Comparison of ENCODE assay signal across 8 mouse cellular contexts in the genomic region with DNA sequence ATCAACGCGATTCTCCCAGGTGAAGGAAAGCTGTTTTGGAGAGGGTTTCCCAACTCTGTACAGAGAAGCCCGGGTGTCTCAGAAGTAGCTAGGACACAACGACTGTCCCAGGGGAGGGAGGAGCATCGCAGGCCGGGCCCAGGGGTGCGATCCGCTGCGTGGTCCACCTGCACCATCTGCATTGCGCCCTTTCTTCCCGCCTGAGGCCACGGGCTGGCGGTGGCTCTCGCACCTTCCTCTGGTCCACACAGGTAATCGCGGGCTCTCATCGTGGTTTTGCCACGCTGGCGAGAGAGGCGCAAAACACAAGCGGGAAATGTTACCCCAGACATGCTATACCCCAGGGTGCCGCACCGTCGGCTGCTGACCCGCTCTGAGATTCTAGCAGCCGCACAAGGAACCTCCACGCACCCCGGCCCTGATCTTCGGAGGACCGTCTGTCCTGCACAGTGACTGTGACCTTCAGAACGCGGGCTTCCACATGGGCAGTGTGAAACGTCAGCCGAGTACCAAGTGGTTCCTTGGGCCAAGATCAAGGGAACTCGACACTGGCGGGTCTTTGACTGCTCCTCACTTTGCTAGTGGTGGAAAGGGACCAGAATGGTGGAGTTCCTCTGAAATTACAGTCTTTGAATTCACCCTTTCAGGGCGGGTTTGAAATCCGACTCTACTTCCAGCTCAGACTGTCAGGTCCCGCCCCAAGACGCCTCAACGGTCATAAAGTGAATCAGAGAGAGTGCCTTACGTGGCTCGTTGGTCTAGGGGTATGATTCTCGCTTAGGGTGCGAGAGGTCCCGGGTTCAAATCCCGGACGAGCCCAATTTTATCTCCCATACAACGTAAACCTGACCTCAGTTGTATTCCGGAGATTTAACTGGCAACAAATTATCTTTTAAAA. TPM values are rescaled to one million over a fixed set of nuclear protein-coding genes. Genes with fewer than 3 reads are reported as not detected.
DNase-seq lines count a peak whose midpoint lies in the region; ATAC-seq and TF ChIP-seq lines count a peak whose summit lies in the region.

No protein-coding gene starts in this region.

- H3K9me3 ChIP-seq in CH12.LX (replicated peaks; ENCODE audit: low read length) = no peaks in the 10 kb centered on the region
- no peaks in the 10 kb centered on the region for H3K9me3 ChIP-seq in forebrain, embryonic 10.5 days
- no peaks in the 10 kb centered on the region for H3K9me3 ChIP-seq in heart, embryonic 16.5 days (replicated peaks; ENCODE audit: control insufficient read depth, low read length)
- H3K9me3 ChIP-seq in neural tube, embryonic 12.5 days = no peaks in the 10 kb centered on the region

- no peak for TF ChIP-seq EP300 in CH12.LX (IDR thresholded peaks at IDR 0.05; ENCODE audit: low read length)

- peak overlapping the region; percentile 11; the same call in 1 of the 2 replicates for H3K9ac ChIP-seq in CH12.LX (ENCODE audit: insufficient read depth, low read depth)
- peak overlapping the region; percentile 70 for H3K9ac ChIP-seq in heart, embryonic 16.5 days (ENCODE audit: low read length)
- peak overlapping the region; percentile 30; the same call in 1 of the 2 replicates for H3K9ac ChIP-seq in neural tube, embryonic 12.5 days

- in situ Hi-C loops in CH12.LX (cut with MboI; ENCODE audit: low pct_ligation_motif_present, low pct_unique_long_range_greater_than_20kb, low sequenced_read_pairs) = loop anchor here (10.0 kb wide), 1 partner anchor 74 kb away; no protein-coding TSS in a partner anchor

- H3K79me2 ChIP-seq in CH12.LX (replicated peaks; ENCODE audit: control insufficient read depth, extremely low read depth, insufficient read depth, poor library complexity, severe bottlenecking) = no peaks in the 10 kb centered on the region

- peak; percentile 42; the same call in 1 of the 2 replicates for TF ChIP-seq POLR2A in CH12.LX (IDR thresholded peaks at IDR 0.05; ENCODE audit: low read depth, low read length)
- TF ChIP-seq POLR2A in bone marrow, adult 2 months (IDR thresholded peaks at IDR 0.05; ENCODE audit: borderline replicate concordance, control insufficient read depth, low read depth, low read length) = no peak

- DNase-seq in CH12.LX (ENCODE audit: extremely low read depth) = peak; percentile 93
- DNase-seq in forebrain, embryonic 10.5 days (ENCODE audit: extremely low spot score, low spot score) = peak; percentile 89
- DNase-seq in kidney, postnatal 14 days = peak; percentile 48
- DNase-seq in lung, adult 18-20 months = peak; percentile 69 to 71
- peak; percentile 36 for DNase-seq in testis, postnatal 14 days (ENCODE audit: low spot score)

- no peaks in the 10 kb centered on the region for H3K36me3 ChIP-seq in CH12.LX (replicated peaks in 1 of 2; ENCODE audit: control insufficient read depth in 1 of 2, insufficient read depth in 1 of 2, low read length in 1 of 2)
- no peaks in the 10 kb centered on the region for H3K36me3 ChIP-seq in forebrain, embryonic 10.5 days (replicated peaks)
- H3K36me3 ChIP-seq in heart, embryonic 16.5 days (ENCODE audit: control insufficient read depth, insufficient read depth) = no peaks in the 10 kb centered on the region
- H3K36me3 ChIP-seq in neural tube, embryonic 12.5 days = no peaks in the 10 kb centered on the region

- TF ChIP-seq CTCF in CH12.LX (conservative IDR thresholded peaks at IDR 0.05 in 1 of 2, IDR thresholded peaks at IDR 0.05 in 1 of 2; ENCODE audit: low read depth in 2 of 2, low read length in 2 of 2) = no peak
- TF ChIP-seq CTCF in bone marrow, adult 2 months (IDR thresholded peaks at IDR 0.05; ENCODE audit: control insufficient read depth, insufficient read depth, low read length) = 0 out of 2 replicates have a peak, but pooled peaks have one; percentile 0

- dilution Hi-C loops in CH12.LX (cut with MboI; ENCODE audit: extremely low pct_ligation_motif_present, extremely low pct_unique_long_range_greater_than_20kb, low sequenced_read_pairs) = no loop called here

- H3K27ac ChIP-seq in CH12.LX (ENCODE audit: insufficient read depth, low read depth) = peak overlapping the region; percentile 36; the same call in 1 of the 2 replicates
- peak overlapping the region; percentile 44; the same call in 1 of the 2 replicates for H3K27ac ChIP-seq in bone marrow, adult 2 months (ENCODE audit: control insufficient read depth, insufficient read depth, low read depth, low read length, poor library complexity)
- peak overlapping the region; percentile 68 for H3K27ac ChIP-seq in forebrain, embryonic 10.5 days
- peak overlapping the region; percentile 72 for H3K27ac ChIP-seq in heart, embryonic 16.5 days (ENCODE audit: low read length)
- H3K27ac ChIP-seq in neural tube, embryonic 12.5 days = no peak overlapping the region

- peak; percentile 79 for ATAC-seq in heart, embryonic 16.5 days (replicated peaks; ENCODE audit: extremely low read depth, insufficient read depth, low FRiP score)
- peak; percentile 46 for ATAC-seq in neural tube, embryonic 12.5 days (ENCODE audit: low FRiP score, low read depth)

- peak overlapping the region; percentile 75 to 94 (median 91) for H3K4me3 ChIP-seq in CH12.LX (replicated peaks in 1 of 3; ENCODE audit: low read depth in 2 of 3, low read length in 2 of 3, poor library complexity in 1 of 3)
- peak overlapping the region; percentile 68 for H3K4me3 ChIP-seq in bone marrow, adult 2 months (replicated peaks; ENCODE audit: control insufficient read depth, low read depth, low read length)
- peak overlapping the region; percentile 71 for H3K4me3 ChIP-seq in forebrain, embryonic 10.5 days
- peak overlapping the region; percentile 62 for H3K4me3 ChIP-seq in heart, embryonic 16.5 days (ENCODE audit: low read length)
- peak overlapping the region; percentile 53 for H3K4me3 ChIP-seq in neural tube, embryonic 12.5 days

- no peak for TF ChIP-seq RAD21 in CH12.LX (IDR thresholded peaks at IDR 0.05; ENCODE audit: low read depth, low read length)

- under 1% methylated on average over 50 of the region's 50 CpGs for WGBS in bone marrow, adult 2 months
- under 1% methylated on average over 50 of the region's 50 CpGs for WGBS in forebrain, embryonic 10.5 days
- 2% methylated on average over 50 of the region's 50 CpGs for WGBS in heart, embryonic 16.5 days
- under 1% methylated on average over 50 of the region's 50 CpGs for WGBS in neural tube, embryonic 12.5 days

- H3K4me1 ChIP-seq in CH12.LX (ENCODE audit: control insufficient read depth in 1 of 2, insufficient read depth in 2 of 2) = peaks cover 5 to 7% of the 10 kb centered on the region in 2 experiments
- no peaks in the 10 kb centered on the region; the same call in 1 of the 2 replicates for H3K4me1 ChIP-seq in bone marrow, adult 2 months (ENCODE audit: control insufficient read depth, insufficient read depth, low read length)
- H3K4me1 ChIP-seq in forebrain, embryonic 10.5 days = peaks cover 27% of the 10 kb centered on the region
- H3K4me1 ChIP-seq in heart, embryonic 16.5 days (ENCODE audit: control insufficient read depth, insufficient read depth, low read length) = peaks cover 7% of the 10 kb centered on the region
- H3K4me1 ChIP-seq in neural tube, embryonic 12.5 days = no peaks in the 10 kb centered on the region

- H3K27me3 ChIP-seq in CH12.LX (replicated peaks) = no peaks in the 10 kb centered on the region
- H3K27me3 ChIP-seq in forebrain, embryonic 10.5 days (ENCODE audit: poor library complexity, severe bottlenecking) = peaks cover 27% of the 10 kb centered on the region
- H3K27me3 ChIP-seq in heart, embryonic 16.5 days (ENCODE audit: control insufficient read depth, insufficient read depth, low read length) = no peaks in the 10 kb centered on the region
- H3K27me3 ChIP-seq in neural tube, embryonic 12.5 days (replicated peaks) = peaks cover 5% of the 10 kb centered on the region; the same call in 1 of the 2 replicates

- H3K4me2 ChIP-seq in CH12.LX (ENCODE audit: insufficient read depth, low read depth, poor library complexity, severe bottlenecking) = peak overlapping the region; percentile 7; the same call in 1 of the 2 replicates
- peak overlapping the region; percentile 77 for H3K4me2 ChIP-seq in heart, embryonic 16.5 days (ENCODE audit: low read depth, low read length)
- H3K4me2 ChIP-seq in neural tube, embryonic 12.5 days (replicated peaks) = peak overlapping the region; percentile 55

RNA-seq across cellular contexts. Expression of a gene that starts 18.4 kb away (rescaled TPM):
- 30.5 and 31.2 TPM in 2 replicates for total RNA-seq in CH12.LX (2012; rRNA removed)
- total RNA-seq in CH12.LX (2014; rRNA removed) = 41.2 and 42.8 TPM in 2 replicates
- polyA plus RNA-seq in CH12.LX (2012; ENCODE audit: insufficient read length, low read depth) = 30.1 and 32.2 TPM in 2 replicates
- polyA plus RNA-seq in bone marrow, adult 2 months (2011; ENCODE audit: insufficient read depth, insufficient read length, low replicate concordance, missing spikeins) = 27.6 and 28.7 TPM in 2 replicates
- polyA plus RNA-seq in forebrain, embryonic 10.5 days (2016; fragmentation: Nextera tagmentation; extraction: Ambion mirVana) = 41.6 and 44.2 TPM in 2 replicates
- polyA plus RNA-seq in heart, embryonic 16.5 days (2015; fragmentation: Nextera tagmentation; extraction: Ambion mirVana) = 53.4 and 61.9 TPM in 2 replicates
- 41.2 and 57.2 TPM in 2 replicates for polyA plus RNA-seq in neural tube, embryonic 12.5 days (2016; fragmentation: Nextera tagmentation; extraction: Ambion mirVana)

RNA-seq across cellular contexts. Expression of a gene that starts 37.6 kb away (rescaled TPM):
- total RNA-seq in CH12.LX (2012; rRNA removed) = not detected in 2 replicates
- not detected in 2 replicates for total RNA-seq in CH12.LX (2014; rRNA removed)
- polyA plus RNA-seq in CH12.LX (2012; ENCODE audit: insufficient read length, low read depth) = 0.23 TPM in 1 of 2 replicates, not detected in the other
- polyA plus RNA-seq in bone marrow, adult 2 months (2011; ENCODE audit: insufficient read depth, insufficient read length, low replicate concordance, missing spikeins) = not detected in 2 replicates
- polyA plus RNA-seq in forebrain, embryonic 10.5 days (2016; fragmentation: Nextera tagmentation; extraction: Ambion mirVana) = 8.4 and 12.8 TPM in 2 replicates
- 10.2 and 10.7 TPM in 2 replicates for polyA plus RNA-seq in heart, embryonic 16.5 days (2015; fragmentation: Nextera tagmentation; extraction: Ambion mirVana)
- 2.4 and 2.5 TPM in 2 replicates for polyA plus RNA-seq in neural tube, embryonic 12.5 days (2016; fragmentation: Nextera tagmentation; extraction: Ambion mirVana)

RNA-seq across cellular contexts. Expression of a gene that starts 49.9 kb away (rescaled TPM):
- total RNA-seq in CH12.LX (2012; rRNA removed) = 213 and 233 TPM in 2 replicates
- total RNA-seq in CH12.LX (2014; rRNA removed) = 206 and 234 TPM in 2 replicates
- polyA plus RNA-seq in CH12.LX (2012; ENCODE audit: insufficient read length, low read depth) = 109 and 159 TPM in 2 replicates
- polyA plus RNA-seq in bone marrow, adult 2 months (2011; ENCODE audit: insufficient read depth, insufficient read length, low replicate concordance, missing spikeins) = 72.8 and 74.8 TPM in 2 replicates
- polyA plus RNA-seq in forebrain, embryonic 10.5 days (2016; fragmentation: Nextera tagmentation; extraction: Ambion mirVana) = 642 and 667 TPM in 2 replicates
- 1,483 and 1,554 TPM in 2 replicates for polyA plus RNA-seq in heart, embryonic 16.5 days (2015; fragmentation: Nextera tagmentation; extraction: Ambion mirVana)
- polyA plus RNA-seq in neural tube, embryonic 12.5 days (2016; fragmentation: Nextera tagmentation; extraction: Ambion mirVana) = 723 and 776 TPM in 2 replicates

RNA-seq across cellular contexts. Expression of a gene that starts 56.0 kb away (rescaled TPM):
- total RNA-seq in CH12.LX (2012; rRNA removed) (27.6 and 34.1 TPM in 2 replicates), CH12.LX (2014; rRNA removed) (59.0 and 59.9 TPM in 2 replicates)
- polyA plus RNA-seq in CH12.LX (2012; ENCODE audit: insufficient read length, low read depth) = 85.8 and 95.3 TPM in 2 replicates
- polyA plus RNA-seq in bone marrow, adult 2 months (2011; ENCODE audit: insufficient read depth, insufficient read length, low replicate concordance, missing spikeins) = 52.3 and 83.8 TPM in 2 replicates
- polyA plus RNA-seq in forebrain, embryonic 10.5 days (2016; fragmentation: Nextera tagmentation; extraction: Ambion mirVana) = 68.3 and 68.6 TPM in 2 replicates
- 29.9 and 32.7 TPM in 2 replicates for polyA plus RNA-seq in heart, embryonic 16.5 days (2015; fragmentation: Nextera tagmentation; extraction: Ambion mirVana)
- 57.4 and 65.9 TPM in 2 replicates for polyA plus RNA-seq in neural tube, embryonic 12.5 days (2016; fragmentation: Nextera tagmentation; extraction: Ambion mirVana)

Comparison
In these comparisons a context has a peak if more than half of its experiments do, and no peak if none do; other contexts are left out.
1. DNase-seq: peak in every context shown above with its lines; median percentile 93 in CH12.LX; 89 in forebrain, embryonic 10.5 days; 70 in lung, adult 18-20 months; 48 in kidney, postnatal 14 days; 36 in testis, postnatal 14 days.
2. H3K4me2 ChIP-seq: peak in every context shown above with its lines; median percentile 77 in heart, embryonic 16.5 days; 55 in neural tube, embryonic 12.5 days; 7 in CH12.LX.
3. H3K9ac ChIP-seq: peak in every context shown above with its lines; median percentile 70 in heart, embryonic 16.5 days; 30 in neural tube, embryonic 12.5 days; 11 in CH12.LX.